Mouse (Mus musculus): ENCODE results near the gene Tns3.

Gene Tns3

GRCm38 (mm10) chr11:8664393-8664743, at the start of gene Tns3:
Gene Tns3 (minus strand): TSS chr11:8664535.
- peak; percentile 68 to 86 for DNase-seq

DNA sequence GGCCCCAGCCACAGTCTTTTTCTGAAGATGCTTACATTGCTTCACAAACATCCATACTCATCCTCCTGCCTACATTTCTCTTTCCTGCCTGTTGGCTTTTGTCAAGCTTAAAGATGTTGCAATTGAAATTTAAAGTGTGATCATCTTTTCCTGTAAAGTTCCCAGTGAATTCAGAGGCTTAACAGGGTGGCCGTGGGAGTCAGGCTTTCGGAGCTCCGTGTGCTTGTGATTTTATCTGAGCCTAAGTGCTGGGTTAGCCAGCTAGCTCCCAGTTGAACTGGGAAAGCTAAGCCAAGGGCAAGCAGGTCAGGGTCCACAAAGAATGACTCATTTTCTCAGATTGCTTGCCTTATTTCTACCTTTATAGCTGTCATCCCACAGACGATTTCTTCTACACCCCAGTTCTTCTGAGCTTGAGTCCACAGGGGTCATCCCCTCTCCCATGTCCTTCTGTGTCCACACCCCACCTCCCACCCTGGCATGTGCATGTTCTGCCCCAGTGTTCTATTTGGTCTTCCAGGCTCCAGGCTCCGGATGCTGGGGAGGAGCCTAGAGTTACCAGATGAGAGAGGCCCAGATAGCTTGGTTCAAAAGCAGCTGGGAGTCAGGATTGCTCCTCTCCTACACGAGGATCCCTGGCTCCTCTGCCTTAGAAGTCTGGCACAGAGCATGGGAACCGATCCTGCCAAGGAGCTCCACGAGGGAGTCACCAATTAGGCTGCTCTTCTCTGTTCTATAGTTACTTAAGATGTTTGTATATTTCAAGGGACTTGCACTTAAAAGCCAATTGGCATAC, 42.1 kb upstream of the Tns3 start:
- DNase-seq, result no peak

- DNase-seq, result no peak
Observed at GRCm38 (mm10) chr11:8705156-8705555, 40.8 kb upstream of the Tns3 start.

- no peak for DNase-seq
Observed at GRCm38 (mm10) chr11:8703876-8704275, 39.5 kb upstream of the Tns3 start.

DNA sequence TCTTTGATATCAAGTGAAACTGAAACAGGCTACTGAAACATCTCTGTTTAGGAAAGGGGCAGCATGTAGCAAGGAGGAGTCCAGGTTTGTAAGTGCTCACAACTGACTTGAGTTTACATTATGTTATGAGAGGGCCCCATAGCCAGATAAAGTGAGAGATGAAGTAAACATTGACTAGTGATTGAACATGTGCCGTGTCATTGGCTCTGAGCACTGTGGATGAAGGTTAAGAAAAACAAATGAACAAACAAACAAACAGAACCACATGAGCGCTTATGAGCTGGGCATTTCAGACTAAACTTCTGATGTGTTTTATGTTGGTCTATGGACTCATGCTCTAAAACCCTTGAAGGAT, 38.2 kb upstream of the Tns3 start:
- no peak for DNase-seq

DNA sequence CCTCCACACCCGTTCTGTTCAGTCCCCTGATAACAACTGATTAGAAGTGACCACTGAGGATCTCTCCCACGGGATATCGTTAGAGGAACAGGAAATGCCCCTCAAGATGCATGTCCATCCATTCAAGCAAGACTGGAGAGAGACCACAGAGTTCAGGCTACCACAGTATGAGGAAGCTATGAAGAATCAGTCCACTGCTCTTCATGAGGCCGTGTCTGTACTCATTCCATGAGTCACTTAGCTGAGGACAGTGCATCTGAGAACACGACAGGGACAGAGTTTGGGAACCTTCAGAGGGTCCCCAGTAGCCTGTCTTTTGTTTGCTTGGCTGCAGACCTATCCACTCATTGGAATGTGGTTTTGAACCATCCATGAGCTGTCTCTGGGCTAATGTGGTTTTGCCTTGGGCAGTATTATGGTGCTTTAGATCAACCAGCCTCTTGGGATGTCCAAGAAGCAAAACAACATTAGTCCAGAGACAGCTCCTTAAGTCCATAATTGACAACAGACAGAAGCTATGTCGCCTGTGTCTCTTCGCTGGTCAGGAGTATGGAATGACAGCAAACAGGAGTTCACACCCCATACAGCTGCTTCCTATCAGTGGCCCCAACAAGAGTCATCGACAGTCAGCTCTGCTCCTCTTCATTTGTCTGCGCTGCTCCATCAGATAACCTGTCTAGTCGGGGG, 37.7 kb upstream of the Tns3 start:
- no peak for DNase-seq

- DNase-seq, result no peak
Observed at GRCm38 (mm10) chr11:8701400-8701799, 37.1 kb upstream of the Tns3 start.

GRCm38 (mm10) chr11:8700641-8701221, 36.4 kb upstream of the Tns3 start:
- DNase-seq, result no peak

DNA sequence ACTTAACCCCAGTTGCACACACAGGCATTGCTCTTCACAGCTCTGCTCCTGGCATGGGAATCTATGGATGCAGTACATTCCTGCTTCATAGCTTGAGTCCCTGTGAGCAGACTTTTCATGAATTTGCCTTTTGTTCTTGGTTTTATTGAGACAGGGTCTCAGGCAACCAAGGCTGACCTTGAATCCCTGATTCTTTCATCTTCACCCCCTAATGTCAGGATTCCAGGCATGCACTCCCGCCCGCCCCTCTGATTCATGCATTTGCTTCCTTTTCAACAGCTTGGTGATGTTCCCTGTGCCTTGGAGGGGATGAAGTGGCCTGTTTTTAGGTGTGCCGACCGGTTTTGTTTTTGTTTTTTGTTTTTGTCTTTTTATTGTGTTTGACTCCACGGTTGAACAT, 35.4 kb upstream of the Tns3 start:
- no peak for DNase-seq

DNA sequence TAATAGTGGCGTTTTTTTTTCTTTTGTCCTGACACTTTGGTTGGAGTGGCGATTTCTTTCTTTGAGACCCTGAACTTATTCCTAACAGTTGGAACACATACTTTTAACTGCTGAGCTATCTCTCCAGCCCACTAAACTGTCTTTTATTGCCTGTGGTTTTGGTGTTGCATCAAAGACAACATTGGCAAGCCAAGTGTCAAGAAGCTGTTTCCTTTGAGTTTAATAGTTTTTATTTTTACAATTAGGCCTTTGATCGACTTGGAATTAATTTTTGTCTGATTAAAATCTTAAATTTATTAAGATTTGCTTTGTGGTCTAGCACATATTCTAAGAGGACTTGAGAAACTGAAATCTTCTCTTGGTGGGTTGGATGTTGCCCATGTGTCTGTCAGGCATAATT, 33.3 kb upstream of the Tns3 start:
- DNase-seq, result no peak

GRCm38 (mm10) chr11:8694096-8694495, 29.8 kb upstream of the Tns3 start:
- DNase-seq, result no peak

- DNase-seq, result no peak
Observed at GRCm38 (mm10) chr11:8692536-8693471, 28.5 kb upstream of the Tns3 start.

DNA sequence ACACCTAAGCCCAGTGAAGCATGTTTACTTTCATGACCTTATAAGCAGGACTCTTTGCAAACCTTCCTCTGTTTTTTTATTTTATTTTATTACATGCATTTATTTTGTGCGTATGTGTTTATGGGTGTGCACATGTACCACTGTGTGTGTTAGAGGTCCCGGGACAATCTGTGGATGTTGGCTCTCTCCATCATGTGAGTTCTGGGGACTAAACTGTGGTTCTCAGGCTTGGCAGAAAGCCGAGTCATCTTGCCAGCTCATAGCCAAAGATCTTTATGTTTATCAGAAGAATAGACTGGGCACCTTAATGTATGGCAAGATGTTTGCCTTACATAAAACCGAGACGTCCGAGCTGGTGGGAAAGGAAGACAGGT, 27.8 kb upstream of the Tns3 start:
- DNase-seq, result no peak

DNA sequence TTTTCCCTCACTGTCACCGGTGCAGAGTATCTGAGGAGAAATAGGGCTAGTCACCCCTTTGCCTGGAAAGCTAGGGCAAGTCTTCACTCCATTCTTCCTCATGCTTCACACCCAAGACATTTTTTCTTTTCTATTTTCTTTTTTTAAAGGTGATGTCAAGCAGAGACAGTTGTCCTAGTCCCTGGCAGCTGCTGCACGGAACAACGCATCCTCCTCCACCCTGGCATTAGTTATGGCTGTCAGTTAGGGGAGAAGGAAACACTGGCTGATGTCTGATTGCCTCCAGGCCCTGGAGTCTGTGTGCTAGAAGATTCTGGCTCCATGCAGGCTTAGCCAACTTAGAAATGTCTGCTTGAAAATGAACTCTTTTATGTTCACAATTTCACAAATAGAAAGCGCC, 27.3 kb upstream of the Tns3 start:
- no peak for DNase-seq

- no peak for DNase-seq
Observed at GRCm38 (mm10) chr11:8690633-8691032, 26.3 kb upstream of the Tns3 start.

DNA sequence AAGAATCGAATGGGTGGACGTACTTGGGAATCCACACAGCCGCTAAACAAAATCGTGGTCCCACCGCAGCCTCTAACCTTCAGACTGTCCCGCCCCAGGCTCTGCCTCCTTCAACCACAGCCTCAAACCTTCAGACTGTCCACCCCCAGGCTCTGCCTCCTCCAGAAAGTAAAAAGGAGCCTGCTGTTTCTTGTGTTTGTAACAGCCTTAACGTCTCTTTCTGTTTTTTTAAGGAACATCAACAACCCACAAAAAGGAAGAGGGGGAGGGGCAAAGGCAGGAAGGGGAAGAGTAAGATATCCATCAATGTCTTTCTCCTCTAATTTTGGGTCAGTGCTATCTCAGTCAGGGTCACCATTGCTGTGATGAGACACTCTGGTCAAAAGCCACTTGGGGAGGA, 25.2 kb upstream of the Tns3 start:
- peak; percentile 37 to 53 for DNase-seq

- DNase-seq, result no peak
Observed at GRCm38 (mm10) chr11:8688907-8689306, 24.6 kb upstream of the Tns3 start.

- DNase-seq, result no peak
Observed at GRCm38 (mm10) chr11:8686501-8686900, 22.2 kb upstream of the Tns3 start.

DNA sequence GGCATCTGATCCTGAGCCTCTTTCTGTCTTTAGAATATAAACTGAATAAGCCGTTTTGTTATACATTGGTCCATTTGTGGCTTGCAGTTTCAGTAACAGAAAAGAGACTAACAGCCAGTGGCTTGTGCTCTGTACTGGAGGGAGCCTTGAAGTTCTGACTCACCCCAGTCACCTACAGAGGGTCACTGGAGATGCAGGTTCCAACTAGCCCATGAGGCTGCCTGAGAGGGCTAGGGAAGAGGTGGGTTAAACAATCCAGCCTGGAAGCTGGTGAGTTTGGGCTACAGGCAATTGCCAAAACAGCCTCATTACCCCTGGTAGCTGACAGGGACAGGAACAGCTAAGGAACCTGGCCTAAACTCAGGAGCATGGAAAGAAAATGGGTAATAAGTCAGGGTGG, 21.7 kb upstream of the Tns3 start:
- DNase-seq, result no peak

GRCm38 (mm10) chr11:8685195-8685594, 20.9 kb upstream of the Tns3 start:
- no peak for DNase-seq

DNA sequence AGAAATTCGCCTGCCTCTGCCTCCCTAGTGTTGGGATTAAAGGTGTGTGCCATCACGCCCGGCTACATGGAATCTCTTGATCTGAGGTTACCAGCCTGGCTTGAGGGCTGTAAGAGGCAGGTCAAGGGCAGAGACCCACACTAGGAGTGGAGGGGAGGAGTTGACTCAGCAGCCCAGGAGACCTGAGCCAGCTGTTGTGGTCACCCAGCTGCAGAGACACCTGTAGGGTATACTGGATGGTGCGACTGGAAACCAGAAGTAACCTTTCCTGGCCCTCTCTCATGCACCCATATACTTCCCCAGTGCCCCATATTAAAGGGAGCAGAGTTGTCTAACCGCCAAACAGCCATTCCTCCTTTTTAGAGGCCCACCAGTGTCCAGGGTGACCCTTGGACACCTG, 19.9 kb upstream of the Tns3 start:
- DNase-seq, result no peak

- no peak for DNase-seq
Observed at GRCm38 (mm10) chr11:8681356-8681755, 17.0 kb upstream of the Tns3 start.

DNA sequence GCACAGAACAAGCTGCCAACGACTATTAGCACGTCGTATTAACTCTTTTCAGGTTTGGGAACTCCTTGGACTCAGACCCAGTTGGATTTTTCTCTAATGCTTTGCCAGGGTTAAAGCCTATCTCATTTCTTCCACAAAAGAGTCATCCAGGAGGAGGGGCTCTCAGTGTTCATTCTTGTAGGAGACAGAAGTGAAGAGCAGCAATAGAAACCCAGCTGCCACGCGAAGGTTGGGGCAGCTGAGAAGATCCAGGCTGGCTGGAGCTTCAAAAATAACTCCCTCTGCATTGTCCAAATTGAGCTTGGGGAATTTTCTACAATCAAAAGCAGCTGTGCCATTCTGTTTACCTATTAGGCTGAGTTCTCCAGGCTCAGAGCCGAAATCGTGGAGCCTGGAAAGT, 16.3 kb upstream of the Tns3 start:
- DNase-seq, result no peak
